Mouse (Mus musculus): ENCODE measurements around the gene Gpatch2. TPM values are rescaled to one million over a fixed set of nuclear protein-coding genes. Genes with fewer than 3 reads are reported as not detected.

Gene Gpatch2
- polyA plus RNA-seq, 1 experiment from 2014 or later: 11.9 TPM

DNA sequence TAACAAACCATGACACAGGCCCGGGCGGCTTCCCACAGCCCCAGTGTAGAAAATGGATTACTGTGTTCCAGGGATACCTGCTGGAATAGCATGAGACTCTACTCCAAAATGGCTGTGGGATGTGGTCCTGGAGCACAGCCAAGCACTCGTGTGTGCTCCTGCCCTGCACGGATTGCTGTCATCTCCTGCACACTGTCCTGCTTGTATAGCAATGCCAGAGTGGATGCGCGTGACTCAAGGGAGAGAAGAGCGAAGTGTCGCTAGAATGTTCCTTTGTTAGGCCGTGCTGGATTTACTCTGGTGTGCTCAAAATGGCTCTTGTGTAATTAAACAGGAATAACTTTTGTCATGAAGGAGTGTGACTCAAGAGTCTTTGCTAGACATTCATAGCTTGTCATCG, 87.9 kb downstream of the Gpatch2 start:
- Histone ChIP-seq H3K4me3 (ENCODE audit: low read depth, low read length) (no peak overlapping the region), H3K4me2 (replicated peaks; ENCODE audit: low read depth, low read length) (no peak overlapping the region), H3K36me3 (ENCODE audit: insufficient read depth, low read length) (no peaks in the 10 kb centered on the region), H3K4me1 (ENCODE audit: insufficient read depth, low read depth, low read length) (no peaks in the 10 kb centered on the region), H3K9me3 (ENCODE audit: low read length) (no peaks in the 10 kb centered on the region), H3K27ac (ENCODE audit: low read length) (no peak overlapping the region), H3K9ac (replicated peaks; ENCODE audit: low read depth) (no peak overlapping the region), H3K27me3 (replicated peaks; ENCODE audit: insufficient read depth, low read length) (no peaks in the 10 kb centered on the region)
- 73% methylated on average over 10 of the region's 10 CpGs for WGBS
- TF ChIP-seq EP300 (IDR thresholded peaks at IDR 0.05): no peak
- TF ChIP-seq CTCF (IDR thresholded peaks at IDR 0.05): no peak
- ATAC-seq: no peak
- DNase-seq (ENCODE audit: low spot score): no peak

GRCm38 (mm10) chr1:187307335-187307734, 92.0 kb downstream of the Gpatch2 start:
- Histone ChIP-seq H3K4me2 (replicated peaks; ENCODE audit: low read depth, low read length) (no peak overlapping the region), H3K36me3 (ENCODE audit: insufficient read depth, low read length) (no peaks in the 10 kb centered on the region), H3K9me3 (ENCODE audit: low read length) (no peaks in the 10 kb centered on the region), H3K4me1 (ENCODE audit: insufficient read depth, low read depth, low read length) (no peaks in the 10 kb centered on the region), H3K27ac (ENCODE audit: low read length) (no peak overlapping the region), H3K27me3 (replicated peaks; ENCODE audit: insufficient read depth, low read length) (no peaks in the 10 kb centered on the region), H3K4me3 (ENCODE audit: low read depth, low read length) (no peak overlapping the region), H3K9ac (replicated peaks; ENCODE audit: low read depth) (no peak overlapping the region)
- 90% methylated on average over 4 of the region's 4 CpGs for WGBS
- DNase-seq (ENCODE audit: low spot score) (no peak), ATAC-seq (no peak)
- TF ChIP-seq EP300 (IDR thresholded peaks at IDR 0.05) (no peak), CTCF (IDR thresholded peaks at IDR 0.05) (no peak)

- H3K4me1 ChIP-seq (ENCODE audit: insufficient read depth, low read depth, low read length): no peaks in the 10 kb centered on the region
- 65% methylated on average over 2 of the region's 2 CpGs for WGBS
- TF ChIP-seq EP300 (IDR thresholded peaks at IDR 0.05): no peak
- ATAC-seq (no peak), DNase-seq (ENCODE audit: low spot score) (no peak)
- H3K4me2 ChIP-seq (replicated peaks; ENCODE audit: low read depth, low read length): no peak overlapping the region
- H3K9ac ChIP-seq (replicated peaks; ENCODE audit: low read depth): no peak overlapping the region
- H3K27me3 ChIP-seq (replicated peaks; ENCODE audit: insufficient read depth, low read length): no peaks in the 10 kb centered on the region
- no peak overlapping the region for H3K4me3 ChIP-seq (ENCODE audit: low read depth, low read length)
- H3K36me3 ChIP-seq (ENCODE audit: insufficient read depth, low read length): no peaks in the 10 kb centered on the region
- H3K9me3 ChIP-seq (ENCODE audit: low read length): no peaks in the 10 kb centered on the region
- H3K27ac ChIP-seq (ENCODE audit: low read length): no peak overlapping the region
These were observed 93.2 kb downstream of the Gpatch2 start for GRCm38 (mm10) chr1:187308523-187308922.

DNA sequence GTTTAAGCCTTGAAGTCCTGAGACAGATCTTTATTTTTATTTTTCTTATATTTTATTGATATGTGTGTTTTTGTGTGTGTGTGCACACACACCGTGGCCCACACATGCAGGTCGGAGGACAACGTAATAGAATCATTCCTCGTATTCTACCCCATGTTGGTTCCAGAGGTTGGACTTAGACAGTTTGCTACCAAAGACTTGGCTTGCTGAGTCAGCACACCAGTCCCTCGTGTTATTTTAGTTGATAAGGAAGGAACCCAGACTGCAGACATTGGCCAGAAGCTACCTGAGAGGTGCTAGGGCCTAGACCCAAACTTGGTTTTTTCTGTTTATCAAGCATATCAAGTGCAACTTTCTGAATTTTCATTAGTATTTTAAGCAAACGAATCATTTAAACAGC, 95.8 kb downstream of the Gpatch2 start:
- no peak overlapping the region for H3K9ac ChIP-seq (replicated peaks; ENCODE audit: low read depth)
- no peak overlapping the region for H3K4me3 ChIP-seq (ENCODE audit: low read depth, low read length)
- no peak overlapping the region for H3K4me2 ChIP-seq (replicated peaks; ENCODE audit: low read depth, low read length)
- H3K27me3 ChIP-seq (replicated peaks; ENCODE audit: insufficient read depth, low read length): no peaks in the 10 kb centered on the region
- no peaks in the 10 kb centered on the region for H3K4me1 ChIP-seq (ENCODE audit: insufficient read depth, low read depth, low read length)
- 80% methylated on average over 6 of the region's 6 CpGs for WGBS
- TF ChIP-seq CTCF (IDR thresholded peaks at IDR 0.05) (no peak), EP300 (IDR thresholded peaks at IDR 0.05) (no peak)
- no peak overlapping the region for H3K27ac ChIP-seq (ENCODE audit: low read length)
- no peaks in the 10 kb centered on the region for H3K36me3 ChIP-seq (ENCODE audit: insufficient read depth, low read length)
- no peak for DNase-seq (ENCODE audit: low spot score)
- no peaks in the 10 kb centered on the region for H3K9me3 ChIP-seq (ENCODE audit: low read length)
- no peak for ATAC-seq

DNA sequence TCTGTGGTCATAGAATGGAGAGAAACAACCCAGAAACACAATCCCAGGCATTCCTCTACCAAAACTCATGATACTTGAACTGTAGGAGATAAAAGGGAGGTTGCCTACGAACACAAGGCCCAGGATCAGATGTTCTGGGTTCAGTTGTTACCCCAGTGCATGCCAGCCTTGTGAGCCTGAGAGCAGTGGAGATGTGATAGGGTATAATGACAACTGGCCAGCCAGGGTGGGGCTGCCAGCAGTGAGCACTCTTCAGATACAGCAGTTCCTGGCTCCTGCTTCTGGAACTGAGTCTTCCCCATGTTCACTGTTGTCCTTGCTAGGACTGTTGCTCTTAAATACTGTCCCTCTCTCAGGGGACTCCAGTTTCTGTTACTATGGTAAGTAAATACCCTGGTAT, 98.0 kb downstream of the Gpatch2 start:
- Histone ChIP-seq H3K4me3 (ENCODE audit: low read depth, low read length) (no peak overlapping the region), H3K27me3 (replicated peaks; ENCODE audit: insufficient read depth, low read length) (no peaks in the 10 kb centered on the region), H3K27ac (ENCODE audit: low read length) (no peak overlapping the region), H3K4me2 (replicated peaks; ENCODE audit: low read depth, low read length) (no peak overlapping the region), H3K9ac (replicated peaks; ENCODE audit: low read depth) (no peak overlapping the region), H3K9me3 (ENCODE audit: low read length) (no peaks in the 10 kb centered on the region), H3K36me3 (ENCODE audit: insufficient read depth, low read length) (no peaks in the 10 kb centered on the region), H3K4me1 (ENCODE audit: insufficient read depth, low read depth, low read length) (no peaks in the 10 kb centered on the region)
- DNase-seq (ENCODE audit: low spot score): no peak
- ATAC-seq: no peak
- TF ChIP-seq CTCF (IDR thresholded peaks at IDR 0.05) (no peak), EP300 (IDR thresholded peaks at IDR 0.05) (no peak)
- 82% methylated on average over 1 of the region's 1 CpGs for WGBS

DNA sequence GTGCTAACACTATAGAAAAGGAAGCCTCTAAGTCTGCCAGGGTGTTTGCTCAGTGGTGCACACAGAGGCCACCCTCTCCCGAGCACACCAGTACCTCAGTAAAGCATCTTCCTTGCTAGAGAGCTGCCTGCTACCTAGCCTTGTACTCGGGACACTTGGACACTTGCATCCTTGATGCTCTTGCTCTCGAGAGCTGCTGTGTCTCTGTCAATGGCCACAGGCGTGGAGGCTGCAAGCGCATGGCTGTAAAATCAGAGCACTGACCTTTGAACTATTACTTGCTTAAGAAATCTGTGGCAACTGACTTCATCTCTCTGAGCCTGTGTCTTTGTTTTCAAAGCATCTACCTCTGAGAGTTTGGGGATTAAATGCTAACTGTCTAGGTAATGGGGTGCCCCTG, 98.5 kb downstream of the Gpatch2 start:
- Histone ChIP-seq H3K27ac (ENCODE audit: low read length) (no peak overlapping the region), H3K9ac (replicated peaks; ENCODE audit: low read depth) (no peak overlapping the region), H3K27me3 (replicated peaks; ENCODE audit: insufficient read depth, low read length) (no peaks in the 10 kb centered on the region), H3K9me3 (ENCODE audit: low read length) (no peaks in the 10 kb centered on the region), H3K36me3 (ENCODE audit: insufficient read depth, low read length) (no peaks in the 10 kb centered on the region), H3K4me1 (ENCODE audit: insufficient read depth, low read depth, low read length) (no peaks in the 10 kb centered on the region), H3K4me3 (ENCODE audit: low read depth, low read length) (no peak overlapping the region), H3K4me2 (replicated peaks; ENCODE audit: low read depth, low read length) (no peak overlapping the region)
- WGBS: 76% methylated on average over 5 of the region's 5 CpGs
- no peak for ATAC-seq
- no peak for TF ChIP-seq CTCF (IDR thresholded peaks at IDR 0.05)
- TF ChIP-seq EP300 (IDR thresholded peaks at IDR 0.05): no peak
- no peak for DNase-seq (ENCODE audit: low spot score)

- ATAC-seq: no peak
- no peak overlapping the region for H3K4me2 ChIP-seq (replicated peaks; ENCODE audit: low read depth, low read length)
These were observed 99.2 kb downstream of the Gpatch2 start for GRCm38 (mm10) chr1:187314516-187314915.

More at GRCm38 (mm10) chr1:187314516-187314915, 99.2 kb downstream of the Gpatch2 start:
- H3K9ac ChIP-seq (replicated peaks; ENCODE audit: low read depth): no peak overlapping the region
- no peak for TF ChIP-seq CTCF (IDR thresholded peaks at IDR 0.05)
- no peak for TF ChIP-seq EP300 (IDR thresholded peaks at IDR 0.05)
- no peak overlapping the region for H3K4me3 ChIP-seq (ENCODE audit: low read depth, low read length)
- H3K27ac ChIP-seq (ENCODE audit: low read length): no peak overlapping the region
- H3K27me3 ChIP-seq (replicated peaks; ENCODE audit: insufficient read depth, low read length): no peaks in the 10 kb centered on the region
- no peaks in the 10 kb centered on the region for H3K4me1 ChIP-seq (ENCODE audit: insufficient read depth, low read depth, low read length)
- H3K36me3 ChIP-seq (ENCODE audit: insufficient read depth, low read length): no peaks in the 10 kb centered on the region
- H3K9me3 ChIP-seq (ENCODE audit: low read length): no peaks in the 10 kb centered on the region
- DNase-seq (ENCODE audit: low spot score): no peak
